Mouse (Mus musculus): ENCODE results near the gene Aldh1a2. TPM values are rescaled to one million over a fixed set of nuclear protein-coding genes. Genes with fewer than 3 reads are reported as not detected.

The Aldh1a2 gene
- polyA plus RNA-seq, 1 experiment = 8.7 TPM

- Histone ChIP-seq H3K36me3 (ENCODE audit: control insufficient read depth, insufficient read depth, low read length) (no peaks in the 10 kb centered on the region), H3K4me1 (ENCODE audit: control insufficient read depth, insufficient read depth, low read length) (no peaks in the 10 kb centered on the region), H3K27ac (ENCODE audit: insufficient read depth, low read depth, low read length) (no peak overlapping the region), H3K27me3 (replicated peaks; ENCODE audit: control insufficient read depth, insufficient read depth, low read length) (no peaks in the 10 kb centered on the region), H3K4me3 (ENCODE audit: insufficient read depth, low read depth, low read length) (no peak overlapping the region)
- no peak for TF ChIP-seq CTCF (conservative IDR thresholded peaks at IDR 0.05; ENCODE audit: insufficient read depth, insufficient read length, low read depth, low read length)
- no peak for TF ChIP-seq POLR2A (IDR thresholded peaks at IDR 0.05; ENCODE audit: low read depth, low read length)
- DNase-seq = no peak
- 74% methylated on average over 5 of the region's 5 CpGs for WGBS
Observed at GRCm38 (mm10) chr9:71174316-71174975, 41.1 kb upstream of the Aldh1a2 start.

- H3K36me3 ChIP-seq (ENCODE audit: control insufficient read depth, insufficient read depth, low read length) = no peaks in the 10 kb centered on the region
- H3K27ac ChIP-seq (ENCODE audit: insufficient read depth, low read depth, low read length) = no peak overlapping the region
- H3K4me1 ChIP-seq (ENCODE audit: control insufficient read depth, insufficient read depth, low read length) = no peaks in the 10 kb centered on the region; the same call in 1 of the 2 replicates
- H3K27me3 ChIP-seq (replicated peaks; ENCODE audit: control insufficient read depth, insufficient read depth, low read length) = no peaks in the 10 kb centered on the region
- no peak for DNase-seq
- TF ChIP-seq POLR2A (IDR thresholded peaks at IDR 0.05; ENCODE audit: low read depth, low read length) (no peak), CTCF (conservative IDR thresholded peaks at IDR 0.05; ENCODE audit: insufficient read depth, insufficient read length, low read depth, low read length) (no peak)
- no peak overlapping the region for H3K4me3 ChIP-seq (ENCODE audit: insufficient read depth, low read depth, low read length)
- WGBS = 86% methylated on average over 1 of the region's 1 CpGs
Observed at GRCm38 (mm10) chr9:71175686-71176085, 39.9 kb upstream of the Aldh1a2 start.

GRCm38 (mm10) chr9:71179276-71179896 lies 36.2 kb upstream of the Aldh1a2 start:
- Histone ChIP-seq H3K27me3 (replicated peaks; ENCODE audit: control insufficient read depth, insufficient read depth, low read length) (no peaks in the 10 kb centered on the region), H3K4me1 (ENCODE audit: control insufficient read depth, insufficient read depth, low read length) (no peaks in the 10 kb centered on the region; the same call in 1 of the 2 replicates), H3K27ac (ENCODE audit: insufficient read depth, low read depth, low read length) (no peak overlapping the region), H3K36me3 (ENCODE audit: control insufficient read depth, insufficient read depth, low read length) (no peaks in the 10 kb centered on the region), H3K4me3 (ENCODE audit: insufficient read depth, low read depth, low read length) (no peak overlapping the region)
- DNase-seq = no peak
- no peak for TF ChIP-seq POLR2A (IDR thresholded peaks at IDR 0.05; ENCODE audit: low read depth, low read length)
- TF ChIP-seq CTCF (conservative IDR thresholded peaks at IDR 0.05; ENCODE audit: insufficient read depth, insufficient read length, low read depth, low read length) = no peak
- 81% methylated on average over 6 of the region's 6 CpGs for WGBS

- no peak overlapping the region for H3K4me3 ChIP-seq (ENCODE audit: insufficient read depth, low read depth, low read length)
- no peak for DNase-seq
- no peaks in the 10 kb centered on the region for H3K36me3 ChIP-seq (ENCODE audit: control insufficient read depth, insufficient read depth, low read length)
- H3K27me3 ChIP-seq (replicated peaks; ENCODE audit: control insufficient read depth, insufficient read depth, low read length) = no peaks in the 10 kb centered on the region
- TF ChIP-seq POLR2A (IDR thresholded peaks at IDR 0.05; ENCODE audit: low read depth, low read length) = no peak
- TF ChIP-seq CTCF (conservative IDR thresholded peaks at IDR 0.05; ENCODE audit: insufficient read depth, insufficient read length, low read depth, low read length) = no peak; the same call in 1 of the 2 replicates
- H3K27ac ChIP-seq (ENCODE audit: insufficient read depth, low read depth, low read length) = no peak overlapping the region
- WGBS = 67% methylated on average over 8 of the region's 8 CpGs
- no peaks in the 10 kb centered on the region; the same call in 1 of the 2 replicates for H3K4me1 ChIP-seq (ENCODE audit: control insufficient read depth, insufficient read depth, low read length)
Observed at GRCm38 (mm10) chr9:71179964-71180700, 35.5 kb upstream of the Aldh1a2 start.

- Histone ChIP-seq H3K4me1 (ENCODE audit: control insufficient read depth, insufficient read depth, low read length) (no peaks in the 10 kb centered on the region), H3K27me3 (replicated peaks; ENCODE audit: control insufficient read depth, insufficient read depth, low read length) (no peaks in the 10 kb centered on the region), H3K4me3 (ENCODE audit: insufficient read depth, low read depth, low read length) (no peak overlapping the region), H3K36me3 (ENCODE audit: control insufficient read depth, insufficient read depth, low read length) (no peaks in the 10 kb centered on the region), H3K27ac (ENCODE audit: insufficient read depth, low read depth, low read length) (no peak overlapping the region)
- TF ChIP-seq POLR2A (IDR thresholded peaks at IDR 0.05; ENCODE audit: low read depth, low read length) = no peak
- TF ChIP-seq CTCF (conservative IDR thresholded peaks at IDR 0.05; ENCODE audit: insufficient read depth, insufficient read length, low read depth, low read length) = no peak
- DNase-seq = no peak
Observed at GRCm38 (mm10) chr9:71185285-71185684, 30.3 kb upstream of the Aldh1a2 start.

- DNase-seq = no peak
- no peaks in the 10 kb centered on the region for H3K27me3 ChIP-seq (replicated peaks; ENCODE audit: control insufficient read depth, insufficient read depth, low read length)
- 89% methylated on average over 2 of the region's 2 CpGs for WGBS
- H3K4me1 ChIP-seq (ENCODE audit: control insufficient read depth, insufficient read depth, low read length) = no peaks in the 10 kb centered on the region
- H3K36me3 ChIP-seq (ENCODE audit: control insufficient read depth, insufficient read depth, low read length) = no peaks in the 10 kb centered on the region
- H3K27ac ChIP-seq (ENCODE audit: insufficient read depth, low read depth, low read length) = no peak overlapping the region
- H3K4me3 ChIP-seq (ENCODE audit: insufficient read depth, low read depth, low read length) = no peak overlapping the region
- TF ChIP-seq POLR2A (IDR thresholded peaks at IDR 0.05; ENCODE audit: low read depth, low read length) = no peak
- no peak for TF ChIP-seq CTCF (conservative IDR thresholded peaks at IDR 0.05; ENCODE audit: insufficient read depth, insufficient read length, low read depth, low read length)
Observed at GRCm38 (mm10) chr9:71185823-71186222, 29.8 kb upstream of the Aldh1a2 start.

- H3K27ac ChIP-seq (ENCODE audit: insufficient read depth, low read depth, low read length) = no peak overlapping the region
- TF ChIP-seq CTCF (conservative IDR thresholded peaks at IDR 0.05; ENCODE audit: insufficient read depth, insufficient read length, low read depth, low read length) (no peak), POLR2A (IDR thresholded peaks at IDR 0.05; ENCODE audit: low read depth, low read length) (no peak)
- no peak for DNase-seq
- no peaks in the 10 kb centered on the region for H3K4me1 ChIP-seq (ENCODE audit: control insufficient read depth, insufficient read depth, low read length)
- H3K4me3 ChIP-seq (ENCODE audit: insufficient read depth, low read depth, low read length) = no peak overlapping the region
- H3K36me3 ChIP-seq (ENCODE audit: control insufficient read depth, insufficient read depth, low read length) = no peaks in the 10 kb centered on the region
- H3K27me3 ChIP-seq (replicated peaks; ENCODE audit: control insufficient read depth, insufficient read depth, low read length) = no peaks in the 10 kb centered on the region
- WGBS = 86% methylated on average over 7 of the region's 7 CpGs
Observed at GRCm38 (mm10) chr9:71187396-71187795, 28.2 kb upstream of the Aldh1a2 start.

Measured in kidney, adult 2 months (tissue).